Mouse (Mus musculus): ENCODE results near the gene Cabp1.

DNA sequence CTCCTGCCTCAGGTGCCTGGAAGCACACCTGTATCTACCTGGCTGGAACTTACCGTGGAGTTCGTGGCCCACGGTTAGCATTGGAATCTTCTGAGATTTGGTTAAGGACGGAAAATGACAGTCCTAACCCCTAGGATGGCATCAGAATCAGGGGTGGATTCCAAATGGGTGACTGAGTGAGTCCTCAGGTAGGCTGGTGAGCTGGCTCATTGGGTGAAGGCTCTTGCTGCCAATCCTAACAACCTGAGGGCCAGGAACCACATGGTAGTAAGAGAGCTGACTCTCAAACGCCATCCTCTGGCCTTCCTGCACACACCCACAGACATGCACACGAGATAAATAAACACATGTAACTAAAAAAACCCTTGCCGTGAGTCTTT lies 27.4 kb downstream of the Cabp1 start:
- TF ChIP-seq CTCF (IDR thresholded peaks at IDR 0.05; ENCODE audit: control insufficient read depth, insufficient read depth, low read length) (no peak), POLR2A (IDR thresholded peaks at IDR 0.05; ENCODE audit: borderline replicate concordance, control insufficient read depth, low read depth, low read length) (no peak)
